8 mouse cellular contexts compared by ENCODE assay signal in genomic region chr6:85452816-85453215, GRCm38 (mm10). TPM values are rescaled to one million over a fixed set of nuclear protein-coding genes. Genes with fewer than 3 reads are reported as not detected.
DNase-seq lines count a peak whose midpoint lies in the region; ATAC-seq and TF ChIP-seq lines count a peak whose summit lies in the region.

No protein-coding gene starts in this region.

- no peaks in the 10 kb centered on the region for H3K27me3 ChIP-seq in heart, adult 2 months (ENCODE audit: control insufficient read depth, insufficient read depth, low read length)
- no peaks in the 10 kb centered on the region for H3K27me3 ChIP-seq in hindbrain, postnatal 0 days (ENCODE audit: insufficient read depth, low read length)
- no peaks in the 10 kb centered on the region for H3K27me3 ChIP-seq in myocyte (ENCODE audit: control insufficient read depth, insufficient read depth, insufficient read length)

- H3K36me3 ChIP-seq in heart, adult 2 months (ENCODE audit: control insufficient read depth, insufficient read depth, low read length), result no peaks in the 10 kb centered on the region
- H3K36me3 ChIP-seq in hindbrain, postnatal 0 days (ENCODE audit: insufficient read depth, low read length), result no peaks in the 10 kb centered on the region
- H3K36me3 ChIP-seq in myocyte (ENCODE audit: control insufficient read depth, insufficient read depth), result no peaks in the 10 kb centered on the region

- peaks cover 8% of the 10 kb centered on the region for H3K4me1 ChIP-seq in heart, adult 2 months (ENCODE audit: control insufficient read depth, insufficient read depth, low read length)
- H3K4me1 ChIP-seq in hindbrain, postnatal 0 days (ENCODE audit: insufficient read depth, low read length), result peaks cover 15% of the 10 kb centered on the region

- no peak for TF ChIP-seq EP300 in heart, adult 2 months (IDR thresholded peaks at IDR 0.05; ENCODE audit: insufficient read depth, low read depth, low read length)

- TF ChIP-seq POLR2A in heart, adult 2 months (IDR thresholded peaks at IDR 0.05; ENCODE audit: insufficient read depth, low read depth, low read length), result no peak
- TF ChIP-seq POLR2A in myocyte (IDR thresholded peaks at IDR 0.05; ENCODE audit: insufficient read length, low read depth), result no peak

- peak overlapping the region; percentile 99 for H3K4me3 ChIP-seq in heart, adult 2 months
- H3K4me3 ChIP-seq in hindbrain, postnatal 0 days (ENCODE audit: low read length), result peak overlapping the region; percentile 79
- H3K4me3 ChIP-seq in myocyte, result peak overlapping the region; percentile 92

- H3K27ac ChIP-seq in heart, adult 2 months, result peak overlapping the region; percentile 95
- H3K27ac ChIP-seq in hindbrain, postnatal 0 days, result peak overlapping the region; percentile 94

- H3K9me3 ChIP-seq in hindbrain, postnatal 0 days (ENCODE audit: low read length), result no peaks in the 10 kb centered on the region

- no peak for DNase-seq in heart, adult 2 months
- no peak for DNase-seq in heart, adult 18-20 months
- peak; percentile 9 for DNase-seq in urinary bladder, postnatal 25 days (ENCODE audit: low spot score)
- no peak for DNase-seq in urinary bladder, adult 18-20 months (ENCODE audit: low spot score in 2 of 2)
- no peak for DNase-seq in hindbrain, postnatal 0 days (ENCODE audit: low spot score)
- DNase-seq in right cerebral cortex, postnatal 36 days (ENCODE audit: low spot score in 2 of 2), result no peak
- no peak for DNase-seq in left cerebral cortex, postnatal 14 days (ENCODE audit: low spot score in 2 of 2)

- peak overlapping the region; percentile 86 for H3K4me2 ChIP-seq in hindbrain, postnatal 0 days (ENCODE audit: low read depth, low read length)
- H3K4me2 ChIP-seq in myocyte (ENCODE audit: low read depth), result peak overlapping the region; percentile 88

- TF ChIP-seq CTCF in heart, adult 2 months (IDR thresholded peaks at IDR 0.05), result no peak
- TF ChIP-seq CTCF in hindbrain, postnatal 0 days (IDR thresholded peaks at IDR 0.05; ENCODE audit: low read depth), result no peak

- peak overlapping the region; percentile 34 for H3ac ChIP-seq in myocyte (ENCODE audit: control insufficient read depth, insufficient read length)

- no peak for ATAC-seq in hindbrain, postnatal 0 days

- WGBS in heart, adult 2 months, result 8% methylated on average over 7 of the region's 7 CpGs
- WGBS in hindbrain, postnatal 0 days, result 4% methylated on average over 7 of the region's 7 CpGs

- intact Hi-C loops in heart, adult 2 months (cut with DNase I), result loop anchor here (5.0 to 10.0 kb wide), 3 partner anchors 121 to 509 kb away; partner anchors contain the start of genes Dusp11, Nat8f1, Sfxn5 and Tprkb
- intact Hi-C loops in left cerebral cortex, postnatal 14 days (cut with DNase I), result no loop called here

- H3K79me2 ChIP-seq in heart, adult 2 months (replicated peaks; ENCODE audit: control insufficient read depth, insufficient read depth, low read length), result peaks cover 3% of the 10 kb centered on the region; the same call in 1 of the 2 replicates
- peaks cover 59% of the 10 kb centered on the region for H3K79me2 ChIP-seq in myocyte (ENCODE audit: control insufficient read depth, insufficient read depth)

- peak overlapping the region; percentile 86 for H3K9ac ChIP-seq in heart, adult 2 months (ENCODE audit: low read depth, low read length)
- H3K9ac ChIP-seq in hindbrain, postnatal 0 days (replicated peaks; ENCODE audit: low read length), result peak overlapping the region; percentile 93

TF ChIP-seq in myocyte, 11 proteins besides CTCF, POLR2A, EP300 and RAD21:
- TF ChIP-seq REST (IDR thresholded peaks at IDR 0.05; ENCODE audit: insufficient read depth, insufficient read length) (no peak), POLR2AphosphoS2 (IDR thresholded peaks at IDR 0.05; ENCODE audit: insufficient read length, low read depth) (no peak), E2F4 (IDR thresholded peaks at IDR 0.05; ENCODE audit: insufficient read depth) (no peak), TCF3 (IDR thresholded peaks at IDR 0.05; ENCODE audit: insufficient read length, low read depth) (no peak), MAX (IDR thresholded peaks at IDR 0.05; ENCODE audit: low read depth) (no peak), MYOD1 (IDR thresholded peaks at IDR 0.05; ENCODE audit: control insufficient read depth in 1 of 3, insufficient read length in 2 of 3, low read depth in 2 of 3) (no peak)

RNA-seq across cellular contexts. Expression of gene Pradc1, which starts 1.0 kb away (rescaled TPM):
- 10 to 100 TPM in 1 of 2 experiments, 1 to 10 TPM in 1; 8.9 to 11.0 TPM for total RNA-seq in heart, adult 2 months (2021)
- polyA plus RNA-seq in heart, adult 2 months (2012; rRNA removed), result 22.4 and 22.7 TPM in 2 replicates
- total RNA-seq in heart, adult 18-20 months (2021), result 10 to 100 TPM in 1 of 2 experiments, 1 to 10 TPM in 1; 9.5 to 14.1 TPM
- total RNA-seq in hindbrain, postnatal 0 days (2014; rRNA removed), result 21.1 and 24.7 TPM in 2 replicates
- polyA plus RNA-seq in hindbrain, postnatal 0 days (2015; fragmentation: Nextera tagmentation; extraction: Ambion mirVana), result 31.5 and 35.2 TPM in 2 replicates
- polyA plus RNA-seq in myocyte (2012; fragmentation: generic; extraction: Trizol), result 17.6 TPM
- 10 to 100 TPM; 27.1 to 34.0 TPM for total RNA-seq in left cerebral cortex, postnatal 14 days (2021)

RNA-seq across cellular contexts. Expression of gene Cct7, which starts 1.5 kb away (rescaled TPM):
- 100 to 1,000 TPM; 144 to 159 TPM for total RNA-seq in heart, adult 2 months (2021)
- 83.7 and 133 TPM in 2 replicates for polyA plus RNA-seq in heart, adult 2 months (2012; rRNA removed)
- 100 to 1,000 TPM; 153 to 178 TPM for total RNA-seq in heart, adult 18-20 months (2021)
- 169 and 174 TPM in 2 replicates for total RNA-seq in hindbrain, postnatal 0 days (2014; rRNA removed)
- 463 and 487 TPM in 2 replicates for polyA plus RNA-seq in hindbrain, postnatal 0 days (2015; fragmentation: Nextera tagmentation; extraction: Ambion mirVana)
- 334 TPM for polyA plus RNA-seq in myocyte (2012; fragmentation: generic; extraction: Trizol)
- 100 to 1,000 TPM; 209 to 210 TPM for total RNA-seq in left cerebral cortex, postnatal 14 days (2021)

RNA-seq across cellular contexts. Expression of gene Smyd5, which starts 21.0 kb away (rescaled TPM):
- total RNA-seq in heart, adult 2 months (2021), result 10 to 100 TPM in 1 of 2 experiments, 1 to 10 TPM in 1; 8.1 to 13.6 TPM
- 13.1 and 13.9 TPM in 2 replicates for polyA plus RNA-seq in heart, adult 2 months (2012; rRNA removed)
- 10 to 100 TPM; 11.5 to 13.1 TPM for total RNA-seq in heart, adult 18-20 months (2021)
- 68.0 and 69.1 TPM in 2 replicates for total RNA-seq in hindbrain, postnatal 0 days (2014; rRNA removed)
- polyA plus RNA-seq in hindbrain, postnatal 0 days (2015; fragmentation: Nextera tagmentation; extraction: Ambion mirVana), result 57.2 and 59.7 TPM in 2 replicates
- 34.6 TPM for polyA plus RNA-seq in myocyte (2012; fragmentation: generic; extraction: Trizol)
- total RNA-seq in left cerebral cortex, postnatal 14 days (2021), result 10 to 100 TPM; 33.8 to 34.7 TPM

RNA-seq across cellular contexts. Expression of gene Noto, which starts 29.1 kb away (rescaled TPM):
- total RNA-seq in heart, adult 2 months (2021), result not detected
- polyA plus RNA-seq in heart, adult 2 months (2012; rRNA removed), result not detected in 2 replicates
- total RNA-seq in heart, adult 18-20 months (2021), result not detected
- total RNA-seq in hindbrain, postnatal 0 days (2014; rRNA removed), result not detected in 2 replicates
- polyA plus RNA-seq in hindbrain, postnatal 0 days (2015; fragmentation: Nextera tagmentation; extraction: Ambion mirVana), result not detected in 2 replicates
- not detected for polyA plus RNA-seq in myocyte (2012; fragmentation: generic; extraction: Trizol)
- not detected for total RNA-seq in left cerebral cortex, postnatal 14 days (2021)

RNA-seq across cellular contexts. Expression of gene Fbxo41, which starts 50.0 kb away (rescaled TPM):
- total RNA-seq in heart, adult 2 months (2021), result under 1 TPM in 1 of 2 experiments, not detected in 1; 0.02 TPM
- polyA plus RNA-seq in heart, adult 2 months (2012; rRNA removed), result 0.02 and 0.03 TPM in 2 replicates
- total RNA-seq in heart, adult 18-20 months (2021), result not detected
- 60.1 and 62.4 TPM in 2 replicates for total RNA-seq in hindbrain, postnatal 0 days (2014; rRNA removed)
- 10.5 TPM in 2 replicates for polyA plus RNA-seq in hindbrain, postnatal 0 days (2015; fragmentation: Nextera tagmentation; extraction: Ambion mirVana)
- not detected for polyA plus RNA-seq in myocyte (2012; fragmentation: generic; extraction: Trizol)
- total RNA-seq in left cerebral cortex, postnatal 14 days (2021), result 100 to 1,000 TPM; 119 to 126 TPM
